Mouse (Mus musculus): Measurements from ENCODE around the gene Krtap19-1.

Gene Krtap19-1

GRCm38 (mm10) chr16:88869311-88869710 is at the start of gene Krtap19-1:
TSS of gene Krtap19-1 (minus strand) at chr16:88869411.
- no peak for DNase-seq

- DNase-seq: no peak
These were observed 27.1 kb upstream of the Krtap19-1 start, which contains the start of gene Krtap19-5 for GRCm38 (mm10) chr16:88896357-88896756. TSS of gene Krtap19-5 (minus strand) at chr16:88896457.

GRCm38 (mm10) chr16:88886870-88887269 is 17.7 kb upstream of the Krtap19-1 start:
- no peak for DNase-seq

DNA sequence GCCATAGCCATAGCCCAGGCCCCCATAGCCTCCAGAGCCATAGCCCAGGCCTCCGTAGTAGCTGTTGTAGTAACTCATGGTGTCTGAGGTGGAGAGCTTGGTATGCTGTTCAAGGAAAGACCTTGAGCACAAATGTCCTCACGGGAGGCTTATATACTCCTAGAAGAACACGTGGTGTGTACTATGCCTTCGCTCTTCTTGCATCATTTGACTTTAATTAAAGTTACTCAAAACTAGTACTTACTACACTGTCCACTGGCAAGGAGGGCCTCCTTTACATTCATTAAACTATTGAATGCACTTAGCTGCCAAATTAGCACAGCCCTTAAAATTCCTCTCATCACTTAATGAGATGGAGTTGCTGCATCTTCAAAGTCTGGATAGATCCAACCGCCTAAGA is 15.8 kb upstream of the Krtap19-1 start, which contains the start of gene Krtap19-4:
Gene Krtap19-4, minus strand, starts transcription at position 101 of the 400 bp plus-strand sequence.
- no peak for DNase-seq

- no peak for DNase-seq
These were observed 8.7 kb upstream of the Krtap19-1 start, which contains the start of gene Krtap19-3 for GRCm38 (mm10) chr16:88877938-88878337. TSS of gene Krtap19-3 (minus strand) at chr16:88878038.

DNA sequence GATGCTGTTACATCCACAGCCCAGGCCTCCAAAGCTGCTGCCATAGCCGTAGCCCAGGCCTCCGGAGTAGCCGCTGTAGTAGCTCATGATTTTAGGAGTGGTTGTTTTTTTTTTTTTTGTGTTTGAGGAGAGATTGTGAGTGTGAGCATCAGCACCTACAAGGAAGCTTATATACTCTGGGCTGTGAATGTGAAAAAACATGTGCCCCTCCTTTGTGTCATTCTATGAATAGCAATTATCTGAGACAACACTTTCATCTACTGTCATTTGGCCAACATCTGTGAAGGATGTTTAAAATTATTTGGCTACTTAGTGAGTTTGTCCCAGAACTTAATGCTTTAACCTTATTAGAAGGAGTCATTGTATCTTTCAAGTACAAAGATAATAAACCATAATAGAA is 5.0 kb upstream of the Krtap19-1 start, which contains the start of gene Krtap19-2:
Gene Krtap19-2, minus strand, starts transcription at position 101 of the 400 bp plus-strand sequence.
- no peak for DNase-seq

- no peak for DNase-seq
These were observed 4.3 kb downstream of the Krtap19-1 start for GRCm38 (mm10) chr16:88864887-88865407.

DNA sequence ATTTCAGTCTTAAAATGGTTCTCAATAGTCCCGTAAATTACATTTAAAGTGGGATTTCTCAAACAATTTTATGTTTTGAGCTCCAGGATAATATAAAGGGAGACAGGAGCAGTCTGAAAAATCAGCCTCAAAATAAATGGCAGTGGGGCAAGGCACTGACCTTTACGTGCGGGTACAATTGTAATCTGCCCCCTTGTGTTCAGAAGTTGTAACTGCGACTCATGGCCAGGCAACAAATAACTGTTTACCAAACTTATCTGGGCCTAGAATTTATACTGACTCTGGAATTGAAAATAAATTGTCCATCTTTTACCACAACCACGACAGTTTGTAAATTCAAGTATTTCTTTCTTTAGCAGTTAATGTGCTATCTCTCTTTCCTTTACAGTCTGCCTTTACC is 17.8 kb downstream of the Krtap19-1 start:
- DNase-seq: no peak

DNA sequence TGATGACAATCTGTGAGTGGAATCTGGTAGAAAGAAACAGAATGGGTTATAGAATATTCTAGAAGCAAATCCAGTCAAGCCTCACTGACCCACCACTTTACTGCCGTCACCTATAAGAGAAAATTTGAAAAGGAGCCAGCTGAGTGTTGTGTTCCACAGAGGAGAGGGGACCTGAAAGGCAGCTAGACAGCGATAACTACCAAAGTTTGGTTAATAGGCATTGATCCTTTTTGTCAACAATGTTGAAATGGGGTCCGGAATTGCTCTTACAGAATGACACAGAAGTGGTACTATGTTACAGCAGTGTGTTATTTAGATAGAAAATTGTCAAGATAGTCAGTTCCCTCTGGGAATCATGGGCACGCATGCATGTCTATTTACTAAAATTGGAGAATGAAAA is 20.7 kb downstream of the Krtap19-1 start:
- no peak for DNase-seq

- no peak for DNase-seq
These were observed 21.8 kb downstream of the Krtap19-1 start for GRCm38 (mm10) chr16:88847363-88847762.

DNA sequence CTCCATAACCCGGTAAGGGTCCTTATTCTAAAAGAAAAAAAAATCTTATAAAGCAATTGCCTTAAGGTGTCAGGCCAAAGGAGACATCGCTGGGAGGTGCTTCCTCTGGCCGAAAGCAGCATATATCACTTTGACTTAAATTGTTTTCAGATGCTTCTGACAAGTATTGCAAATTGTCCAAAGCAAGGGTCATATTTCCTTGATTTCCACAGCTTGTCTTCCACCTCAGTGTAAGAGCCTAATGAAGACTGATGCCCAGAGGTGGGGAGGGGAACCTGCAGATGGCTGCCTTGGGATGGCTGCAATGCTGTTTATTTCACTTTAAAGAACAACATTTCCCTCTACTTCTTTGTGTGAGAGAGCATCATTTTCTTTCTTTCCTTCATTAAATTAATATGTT is 42.2 kb downstream of the Krtap19-1 start:
- DNase-seq: no peak

DNA sequence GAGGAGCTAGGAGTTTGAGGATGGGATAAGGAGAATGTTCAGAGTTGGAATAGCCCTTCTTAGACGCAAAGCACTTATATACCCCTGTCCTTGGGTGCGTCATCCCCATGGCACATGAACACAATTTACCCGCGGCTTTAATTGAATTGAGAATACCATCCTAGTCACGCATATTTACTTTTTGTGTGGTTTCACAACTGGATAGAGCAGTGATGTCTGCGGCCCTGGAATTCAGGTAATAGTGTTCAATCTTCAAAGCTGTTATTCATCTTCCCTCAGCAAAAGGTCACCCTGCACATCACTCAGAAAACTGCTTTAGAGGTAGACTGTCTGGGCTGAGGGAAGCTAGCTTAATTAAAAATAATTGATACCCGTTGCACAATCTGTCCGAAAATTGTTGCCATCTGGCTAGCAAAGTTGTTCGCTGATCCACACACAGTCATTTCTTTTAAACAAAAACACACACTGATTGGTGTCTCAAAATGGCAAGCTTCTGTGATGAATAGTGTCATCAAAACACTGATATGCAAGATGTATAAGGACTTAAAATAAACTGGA is 43.0 kb downstream of the Krtap19-1 start, which contains the start of gene Krtap14:
Gene Krtap14, minus strand, starts transcription at position 51 of the 558 bp plus-strand sequence.
- DNase-seq: no peak

DNA sequence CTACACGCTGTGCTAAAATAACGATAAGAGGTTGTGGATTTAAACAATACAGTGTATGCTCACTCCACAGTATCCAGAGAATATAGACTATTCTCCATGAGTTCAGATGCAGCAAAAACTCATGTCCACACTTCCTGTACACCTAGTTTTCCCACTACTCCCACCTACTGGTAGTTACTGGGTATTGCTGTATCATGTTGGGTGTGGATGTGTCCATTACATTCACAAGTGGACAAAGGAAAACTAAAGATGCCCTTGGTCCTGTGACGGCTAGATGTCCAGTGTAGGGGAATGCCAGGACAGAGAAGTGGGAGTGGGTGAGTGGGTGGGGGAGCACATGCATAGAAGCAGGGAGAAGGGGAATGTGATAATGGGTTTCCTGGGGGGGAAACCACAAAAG is 45.5 kb downstream of the Krtap19-1 start:
- peak; percentile 9 for DNase-seq

DNA sequence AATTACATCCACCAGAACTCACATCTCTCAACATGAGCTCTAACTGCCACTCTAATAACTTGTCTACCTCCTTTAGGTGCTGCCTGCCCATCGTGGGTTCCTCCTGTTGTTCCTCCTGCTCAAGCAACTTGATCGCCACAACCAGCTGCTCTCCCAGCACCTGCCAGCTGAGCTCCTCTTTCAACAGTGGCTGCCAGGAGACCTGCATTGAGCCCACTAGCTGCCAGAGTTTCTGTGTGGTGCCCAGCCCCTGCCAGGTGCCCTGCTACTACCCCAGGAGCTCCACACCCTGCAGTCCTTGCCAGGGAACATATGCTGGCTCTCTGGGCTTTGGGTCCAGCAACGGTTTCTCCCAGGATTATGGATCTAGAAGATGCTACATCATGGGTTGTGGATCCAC is 49.1 kb downstream of the Krtap19-1 start, which contains the start of gene Krtap15:
Gene Krtap15, plus strand, starts transcription at position 150 of the 400 bp plus-strand sequence.
- DNase-seq: no peak
